Mouse (Mus musculus) adrenal gland, adult (tissue): ENCODE results near the gene Msi2.

Source experiments
- DNase-seq, 2 experiments: peaks; one replicate each; pipeline ENCODE4 v3.0.0; 2022 to 2023; ENCODE audit warnings: low spot score in 1 of 2; ENCODE audit not compliant: inconsistent age in 2 of 2

Msi2 gene

GRCm38 (mm10) chr11:88718050-88718765, at the start of gene Msi2:
Gene Msi2, minus strand, starts transcription at chr11:88718513.
- peak; percentile 94 to 97 for DNase-seq

GRCm38 (mm10) chr11:88765635-88766034, 47.3 kb upstream of the Msi2 start:
- no peak for DNase-seq

GRCm38 (mm10) chr11:88763371-88763770, 45.1 kb upstream of the Msi2 start:
- no peak for DNase-seq

GRCm38 (mm10) chr11:88759501-88759900, 41.2 kb upstream of the Msi2 start:
- no peak for DNase-seq

- peak; percentile 12 to 25 for DNase-seq
Measured at GRCm38 (mm10) chr11:88758402-88758801, 40.1 kb upstream of the Msi2 start.

- DNase-seq: peak; percentile 60 to 61
Measured at GRCm38 (mm10) chr11:88745306-88745705, 27.0 kb upstream of the Msi2 start.

- DNase-seq: no peak
Measured at GRCm38 (mm10) chr11:88739574-88740295, 21.4 kb upstream of the Msi2 start.

- no peak for DNase-seq
Measured at GRCm38 (mm10) chr11:88729363-88729762, 11.1 kb upstream of the Msi2 start.

GRCm38 (mm10) chr11:88728508-88728890, 10.2 kb upstream of the Msi2 start:
- DNase-seq: peak; percentile 73 to 92

GRCm38 (mm10) chr11:88727768-88728507, 9.6 kb upstream of the Msi2 start:
- no peak for DNase-seq

- peak; percentile 50 to 74 for DNase-seq
Measured at GRCm38 (mm10) chr11:88721144-88721636, 2.9 kb upstream of the Msi2 start.

GRCm38 (mm10) chr11:88720261-88721143, 2.2 kb upstream of the Msi2 start:
- DNase-seq: peak; percentile 37 to 83

- peak in 1 of 2 experiments; percentile 33 for DNase-seq
Measured at GRCm38 (mm10) chr11:88719601-88720000, 1.3 kb upstream of the Msi2 start.

- DNase-seq: no peak
Measured at GRCm38 (mm10) chr11:88718766-88719595, 668 bp upstream of the Msi2 start.

GRCm38 (mm10) chr11:88717644-88718049, 666 bp downstream of the Msi2 start:
- DNase-seq: no peak

- DNase-seq: peak in 1 of 2 experiments; percentile 67
Measured at GRCm38 (mm10) chr11:88717016-88717643, 1.2 kb downstream of the Msi2 start.

- peak; percentile 56 to 83 for DNase-seq
Measured at GRCm38 (mm10) chr11:88716061-88716994, 2.0 kb downstream of the Msi2 start.

- peak in 1 of 2 experiments; percentile 50 for DNase-seq
Measured at GRCm38 (mm10) chr11:88715299-88715698, 3.0 kb downstream of the Msi2 start.
